10 mouse cellular contexts compared by ENCODE assay signal in genomic region chr2:139220757-139221400, GRCm38 (mm10).
DNase-seq lines count a peak whose midpoint lies in the region; ATAC-seq and TF ChIP-seq lines count a peak whose summit lies in the region.
"Had no signal": no experiment of that assay in that cellular context is flagged by ENCODE, and none has a peak within 500 bp of the region (broad histone marks: within the 10 kb centered on the region; RNA-seq: fewer than 3 reads in every experiment).

No protein-coding gene starts in this region.

- H3K4me1 ChIP-seq in hindbrain, embryonic 10.5 days (replicated peaks) = no peaks in the 10 kb centered on the region
- no peaks in the 10 kb centered on the region for H3K4me1 ChIP-seq in hindbrain, embryonic 11.5 days (replicated peaks; ENCODE audit: control insufficient read depth, insufficient read depth, low read length)
- H3K4me1 ChIP-seq in hindbrain, embryonic 14.5 days (replicated peaks; ENCODE audit: control insufficient read depth, insufficient read depth, low read length) = no peaks in the 10 kb centered on the region
- peaks cover 4% of the 10 kb centered on the region; the same call in 1 of the 2 replicates for H3K4me1 ChIP-seq in limb, embryonic 14.5 days (ENCODE audit: control insufficient read depth, insufficient read depth, low read length)

- WGBS in hindbrain, embryonic 10.5 days = 64% methylated on average over 9 of the region's 9 CpGs
- 64% methylated on average over 9 of the region's 9 CpGs for WGBS in hindbrain, embryonic 11.5 days
- WGBS in hindbrain, embryonic 14.5 days = 33% methylated on average over 9 of the region's 9 CpGs
- WGBS in limb, embryonic 14.5 days = 8% methylated on average over 9 of the region's 9 CpGs

- peak; percentile 3 for DNase-seq in hindbrain, embryonic 10.5 days (ENCODE audit: low spot score)
- DNase-seq in hindbrain, embryonic 11.5 days (ENCODE audit: low spot score) = no peak
- DNase-seq in embryo, embryonic 10.5 days (ENCODE audit: low spot score) = peak; percentile 23
- DNase-seq in hindbrain, embryonic 14.5 days (ENCODE audit: low spot score) = peak; percentile 35
- no peak for DNase-seq in limb, embryonic 14.5 days (ENCODE audit: low spot score)
- no peak for DNase-seq in spleen, adult 12 weeks (ENCODE audit: low spot score)
- no peak for DNase-seq in T-cell, adult 2 months (ENCODE audit: low spot score)
- DNase-seq in adrenal gland, adult 8-10 months = no peak

- no peak overlapping the region for H3K4me2 ChIP-seq in hindbrain, embryonic 11.5 days (replicated peaks; ENCODE audit: low read depth, low read length)
- H3K4me2 ChIP-seq in hindbrain, embryonic 14.5 days (replicated peaks) = 0 out of 2 replicates have a peak overlapping the region, but pooled peaks have one; percentile 4
- H3K4me2 ChIP-seq in limb, embryonic 14.5 days (replicated peaks; ENCODE audit: low read depth, low read length, severe bottlenecking) = 0 out of 2 replicates have a peak overlapping the region, but pooled peaks have one; percentile 23

- no peak overlapping the region for H3K27ac ChIP-seq in hindbrain, embryonic 10.5 days
- no peak overlapping the region for H3K27ac ChIP-seq in hindbrain, embryonic 11.5 days (ENCODE audit: low read depth, low read length)
- no peak overlapping the region; the same call in 1 of the 2 replicates for H3K27ac ChIP-seq in hindbrain, embryonic 14.5 days
- H3K27ac ChIP-seq in limb, embryonic 14.5 days (replicated peaks; ENCODE audit: low read depth, low read length) = no peak overlapping the region

- H3K4me3 ChIP-seq in hindbrain, embryonic 10.5 days = no peak overlapping the region
- no peak overlapping the region for H3K4me3 ChIP-seq in hindbrain, embryonic 11.5 days (ENCODE audit: low read depth, low read length)
- no peak overlapping the region for H3K4me3 ChIP-seq in hindbrain, embryonic 14.5 days (replicated peaks; ENCODE audit: low read length)
- no peak overlapping the region for H3K4me3 ChIP-seq in limb, embryonic 14.5 days (replicated peaks; ENCODE audit: low read length)
- H3K4me3 ChIP-seq: erythroblast, embryonic 14.5 days had no signal

- H3K27me3 ChIP-seq in hindbrain, embryonic 10.5 days (ENCODE audit: insufficient read depth, poor library complexity, severe bottlenecking) = no peaks in the 10 kb centered on the region
- H3K27me3 ChIP-seq in hindbrain, embryonic 11.5 days (ENCODE audit: control insufficient read depth, insufficient read depth, low read length) = no peaks in the 10 kb centered on the region
- H3K27me3 ChIP-seq in hindbrain, embryonic 14.5 days (ENCODE audit: control insufficient read depth, insufficient read depth, low read length) = no peaks in the 10 kb centered on the region
- no peaks in the 10 kb centered on the region for H3K27me3 ChIP-seq in limb, embryonic 14.5 days (ENCODE audit: control insufficient read depth, insufficient read depth, low read length)

- no peak for ATAC-seq in hindbrain, embryonic 11.5 days (ENCODE audit: low FRiP score)
- no peak for ATAC-seq in hindbrain, embryonic 14.5 days (ENCODE audit: low FRiP score)
- ATAC-seq in limb, embryonic 14.5 days (ENCODE audit: low FRiP score, low read depth) = no peak

- no peak for TF ChIP-seq POLR2A in limb, embryonic 14.5 days (IDR thresholded peaks at IDR 0.05; ENCODE audit: borderline replicate concordance, extremely low read depth, insufficient read depth, insufficient read length)

- no peak overlapping the region for H3K9ac ChIP-seq in hindbrain, embryonic 11.5 days (ENCODE audit: low read depth, low read length)
- H3K9ac ChIP-seq in hindbrain, embryonic 14.5 days = no peak overlapping the region
- H3K9ac ChIP-seq in limb, embryonic 14.5 days (ENCODE audit: low read depth, low read length, severe bottlenecking) = peak overlapping the region; percentile 28; the same call in 1 of the 2 replicates

- no peaks in the 10 kb centered on the region for H3K36me3 ChIP-seq in hindbrain, embryonic 10.5 days
- no peaks in the 10 kb centered on the region for H3K36me3 ChIP-seq in hindbrain, embryonic 11.5 days (ENCODE audit: control insufficient read depth, insufficient read depth, low read length)
- H3K36me3 ChIP-seq in hindbrain, embryonic 14.5 days (replicated peaks; ENCODE audit: control insufficient read depth, insufficient read depth) = no peaks in the 10 kb centered on the region
- H3K36me3 ChIP-seq in limb, embryonic 14.5 days (ENCODE audit: control insufficient read depth, insufficient read depth, low read length) = no peaks in the 10 kb centered on the region
- H3K36me3 ChIP-seq: G1E had no signal

- no peaks in the 10 kb centered on the region for H3K9me3 ChIP-seq in hindbrain, embryonic 10.5 days
- H3K9me3 ChIP-seq in hindbrain, embryonic 11.5 days (ENCODE audit: control insufficient read depth, low read length) = no peaks in the 10 kb centered on the region
- H3K9me3 ChIP-seq in hindbrain, embryonic 14.5 days (ENCODE audit: control insufficient read depth, low read length) = no peaks in the 10 kb centered on the region
- H3K9me3 ChIP-seq in limb, embryonic 14.5 days (ENCODE audit: control insufficient read depth, low read length) = no peaks in the 10 kb centered on the region

Comparison
In these comparisons a context has a peak if more than half of its experiments do, and no peak if none do; other contexts are left out.
1. DNase-seq: peak in hindbrain, embryonic 10.5 days (single experiment), embryo, embryonic 10.5 days (single experiment) and hindbrain, embryonic 14.5 days (single experiment); none in hindbrain, embryonic 11.5 days (single experiment), limb, embryonic 14.5 days (single experiment), spleen, adult 12 weeks (single experiment), T-cell, adult 2 months (single experiment) and adrenal gland, adult 8-10 months (single experiment).